Mouse (Mus musculus) spleen, postnatal 10 days (tissue): ENCODE measurements around the gene Prune2.

Experiments
- DNase-seq, 2 experiments: peaks; one replicate each; pipeline ENCODE4 v3.0.0; 2021 to 2022; ENCODE audit warnings: low spot score in 2 of 2

Prune2 gene

GRCm38 (mm10) chr19:16955613-16956271, at the start of gene Prune2:
Gene Prune2 (plus strand): TSS chr19:16956118.
- peak in 1 of 2 experiments; percentile 36 for DNase-seq

GRCm38 (mm10) chr19:16911507-16911906, 44.4 kb upstream of the Prune2 start:
- no peak for DNase-seq

GRCm38 (mm10) chr19:16924516-16924915, 31.4 kb upstream of the Prune2 start:
- no peak for DNase-seq

GRCm38 (mm10) chr19:16934664-16935063, 21.3 kb upstream of the Prune2 start:
- no peak for DNase-seq

GRCm38 (mm10) chr19:16948794-16949313, 7.1 kb upstream of the Prune2 start:
- no peak for DNase-seq

- DNase-seq = no peak
Measured at GRCm38 (mm10) chr19:16949341-16949740, 6.6 kb upstream of the Prune2 start.

- no peak for DNase-seq
Measured at GRCm38 (mm10) chr19:16950051-16950450, 5.9 kb upstream of the Prune2 start.

- DNase-seq = no peak
Measured at GRCm38 (mm10) chr19:16950664-16951363, 5.1 kb upstream of the Prune2 start.

- DNase-seq = no peak
Measured at GRCm38 (mm10) chr19:16954736-16955135, 1.2 kb upstream of the Prune2 start.

- no peak for DNase-seq
Measured at GRCm38 (mm10) chr19:16955231-16955612, 696 bp upstream of the Prune2 start.

- no peak for DNase-seq
Measured at GRCm38 (mm10) chr19:16956319-16956718, 401 bp downstream of the Prune2 start.

GRCm38 (mm10) chr19:16959051-16959450, 3.1 kb downstream of the Prune2 start:
- DNase-seq = no peak

- DNase-seq = no peak
Measured at GRCm38 (mm10) chr19:16959551-16959950, 3.6 kb downstream of the Prune2 start.

GRCm38 (mm10) chr19:16961036-16961435, 5.1 kb downstream of the Prune2 start:
- no peak for DNase-seq

- DNase-seq = no peak
Measured at GRCm38 (mm10) chr19:16963178-16963577, 7.3 kb downstream of the Prune2 start.

- DNase-seq = no peak
Measured at GRCm38 (mm10) chr19:16968768-16969167, 12.8 kb downstream of the Prune2 start.

GRCm38 (mm10) chr19:16970612-16971011, 14.7 kb downstream of the Prune2 start:
- no peak for DNase-seq

- no peak for DNase-seq
Measured at GRCm38 (mm10) chr19:16978910-16979309, 23.0 kb downstream of the Prune2 start.

- no peak for DNase-seq
Measured at GRCm38 (mm10) chr19:16981743-16982142, 25.8 kb downstream of the Prune2 start.

- DNase-seq = peak in 1 of 2 experiments; percentile 58
Measured at GRCm38 (mm10) chr19:16984897-16985296, 29.0 kb downstream of the Prune2 start.

GRCm38 (mm10) chr19:16987984-16988383, 32.1 kb downstream of the Prune2 start:
- no peak for DNase-seq

- no peak for DNase-seq
Measured at GRCm38 (mm10) chr19:16992151-16992550, 36.2 kb downstream of the Prune2 start.

- DNase-seq = no peak
Measured at GRCm38 (mm10) chr19:16994260-16994659, 38.3 kb downstream of the Prune2 start.
